Mouse (Mus musculus) heart, adult 2 months (tissue): Measurements from ENCODE around the gene Gm20388.

Experiments
- CTCF ChIP-seq: fragments of 200-600 bp; IDR thresholded peaks from 2 replicates; pipeline ENCODE4 v1.8.1; 2022; ENCODE audit warnings: antibody characterized with exemption, mild to moderate bottlenecking, moderate library complexity
- POLR2A ChIP-seq: fragments of 200-500 bp; IDR thresholded peaks from 2 replicates; pipeline ENCODE4 v1.6.1; 2011; ENCODE audit warnings: mild to moderate bottlenecking, low read depth, low read length, control low read depth; ENCODE audit not compliant: insufficient read depth

GRCm38 (mm10) chr8:124082616-124083015 is 4172.0 kb downstream of the Gm20388 start:
- TF ChIP-seq CTCF = no peak
- no peak for TF ChIP-seq POLR2A
